Mouse (Mus musculus): ENCODE results near the gene Ddx46.
"Not testable (repeated sequence)": the region's sequence is repeated elsewhere in the genome, so short reads cannot be mapped to it uniquely, and the experiment has no call there.

The Ddx46 gene

GRCm38 (mm10) chr13:55634639-55635127, at the start of gene Ddx46:
TSS of gene Ddx46 (plus strand) at chr13:55635027.
- peak; percentile 84 to 91 for DNase-seq (ENCODE audit: low spot score in 2 of 2)

- no peak for DNase-seq (ENCODE audit: low spot score in 2 of 2)
Observed at GRCm38 (mm10) chr13:55591961-55592490, 42.8 kb upstream of the Ddx46 start.

- DNase-seq (ENCODE audit: low spot score in 2 of 2): peak; percentile 95 to 96
Observed at GRCm38 (mm10) chr13:55592512-55593253, 42.1 kb upstream of the Ddx46 start.

GRCm38 (mm10) chr13:55593254-55593747, 41.5 kb upstream of the Ddx46 start:
- DNase-seq (ENCODE audit: low spot score in 2 of 2): no peak

GRCm38 (mm10) chr13:55595375-55595774, 39.5 kb upstream of the Ddx46 start:
- DNase-seq (ENCODE audit: low spot score in 2 of 2): no peak

- no peak for DNase-seq (ENCODE audit: low spot score in 2 of 2)
Observed at GRCm38 (mm10) chr13:55596802-55597201, 38.0 kb upstream of the Ddx46 start.

- DNase-seq (ENCODE audit: low spot score in 2 of 2): peak; percentile 83 to 87
Observed at GRCm38 (mm10) chr13:55599566-55600540, 35.0 kb upstream of the Ddx46 start, which contains the start of gene B4galt7. TSS of gene B4galt7 (plus strand) at chr13:55599896.

- DNase-seq (ENCODE audit: low spot score in 2 of 2): no peak
Observed at GRCm38 (mm10) chr13:55600657-55601056, 34.2 kb upstream of the Ddx46 start.

GRCm38 (mm10) chr13:55601611-55602010, 33.2 kb upstream of the Ddx46 start:
- DNase-seq (ENCODE audit: low spot score in 2 of 2): peak; percentile 50 to 86

- DNase-seq (ENCODE audit: low spot score in 2 of 2): no peak
Observed at GRCm38 (mm10) chr13:55604606-55605005, 30.2 kb upstream of the Ddx46 start.

GRCm38 (mm10) chr13:55606899-55607623, 27.8 kb upstream of the Ddx46 start:
- peak in 1 of 2 experiments; percentile 36 for DNase-seq (ENCODE audit: low spot score in 2 of 2)

- peak in 1 of 2 experiments; percentile 56 for DNase-seq (ENCODE audit: low spot score in 2 of 2)
Observed at GRCm38 (mm10) chr13:55607624-55608006, 27.2 kb upstream of the Ddx46 start.

GRCm38 (mm10) chr13:55611996-55612395, 22.8 kb upstream of the Ddx46 start:
- no peak for DNase-seq (ENCODE audit: low spot score in 2 of 2)

GRCm38 (mm10) chr13:55613471-55613870, 21.4 kb upstream of the Ddx46 start:
- no peak for DNase-seq (ENCODE audit: low spot score in 2 of 2)

GRCm38 (mm10) chr13:55619328-55619727, 15.5 kb upstream of the Ddx46 start:
- DNase-seq (ENCODE audit: low spot score in 2 of 2): no peak

- no peak for DNase-seq (ENCODE audit: low spot score in 2 of 2)
Observed at GRCm38 (mm10) chr13:55620275-55620674, 14.6 kb upstream of the Ddx46 start.

GRCm38 (mm10) chr13:55622156-55622648, 12.6 kb upstream of the Ddx46 start:
- not testable (repeated sequence) for DNase-seq (ENCODE audit: low spot score in 2 of 2)

GRCm38 (mm10) chr13:55622649-55623541, 11.9 kb upstream of the Ddx46 start, which contains the start of gene Caml:
TSS of gene Caml (plus strand) at chr13:55623005.
- peak; percentile 83 to 85 for DNase-seq (ENCODE audit: low spot score in 2 of 2)

- no peak for DNase-seq (ENCODE audit: low spot score in 2 of 2)
Observed at GRCm38 (mm10) chr13:55635146-55635571, 332 bp downstream of the Ddx46 start.

Data from urinary bladder, postnatal 4 days (tissue).